Mouse (Mus musculus) erythroid progenitor cell, adult 5-6 weeks (primary cell): ENCODE data around the gene Abhd10. TPM values are rescaled to one million over a fixed set of nuclear protein-coding genes. Genes with fewer than 3 reads are reported as not detected.
A peak's percentile ranks its signal among the peaks of the same experiment; 100 is the strongest.

Experiments
- ATAC-seq: replicated peaks from 2 replicates; pipeline ENCODE4 v1.8.0; 2016; ENCODE audit warnings: moderate number of reproducible peaks, mild to moderate bottlenecking, moderate TSS enrichment, inconsistent platforms; ENCODE audit not compliant: poor library complexity, low FRiP score, severe bottlenecking
- total RNA-seq, 2 experiments: library from RNA; stranded (forward) in 1 of 2; stranded (reverse) in 1 of 2; fragments of 150-400 nt in 1 of 2; fragments of 186-747, 209-891 nt in 1 of 2; gene quantifications; 2 replicates each; pipeline versions ENCODE4 v1.2.3 to v1.2.4; 2015 to 2017; ENCODE audit warnings: low replicate concordance in 2 of 2

Gene Abhd10
- total RNA-seq (2015; ENCODE audit: low replicate concordance) (9.0 and 21.4 TPM in 2 replicates), total RNA-seq (2017; ENCODE audit: low replicate concordance) (18.5 and 20.4 TPM in 2 replicates)

DNA sequence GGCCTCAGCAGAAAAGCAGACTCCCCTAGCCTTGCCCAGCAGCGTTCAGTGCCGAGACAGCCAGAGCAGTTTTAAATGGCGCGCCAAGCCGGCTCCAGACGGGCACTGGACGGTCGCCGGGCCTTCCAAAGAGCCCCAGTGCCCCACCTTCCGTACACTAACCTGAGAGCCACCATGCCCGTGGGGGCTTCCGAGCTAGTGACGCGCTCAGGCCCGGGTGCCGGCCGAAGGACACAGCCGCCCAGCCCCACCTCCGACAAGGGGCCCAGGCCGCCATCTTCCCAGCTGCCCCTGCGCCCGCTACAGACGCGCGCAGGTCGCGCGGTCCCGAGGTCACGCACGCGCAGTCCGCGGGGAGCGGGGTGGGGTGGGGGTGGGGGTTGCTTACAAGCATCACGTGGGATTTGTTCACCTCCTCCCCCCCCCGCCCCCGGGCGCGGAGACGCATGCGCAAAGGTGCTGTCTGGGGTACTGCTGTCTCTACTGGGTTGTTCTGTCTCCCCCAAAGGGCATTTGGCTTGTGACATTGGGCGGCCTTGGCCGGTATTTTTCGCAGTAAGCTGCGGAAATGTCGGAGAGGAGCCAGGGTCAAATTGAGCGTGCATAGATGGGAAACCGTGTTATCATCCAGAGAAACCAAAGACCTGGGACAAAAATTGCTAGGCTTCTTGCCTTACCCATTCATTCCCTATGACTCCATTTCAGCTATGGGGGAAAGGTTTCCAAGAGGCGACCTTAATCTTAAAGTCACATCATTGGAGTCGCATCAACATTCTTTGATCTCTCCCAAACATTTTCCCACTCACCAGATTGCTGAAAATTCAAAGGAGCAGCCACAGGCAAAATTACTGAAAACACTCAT, at the start of gene Abhd10:
Abhd10 (minus strand) TSS at position 341 of the 862 bp plus-strand sequence.
- peak; percentile 92 for ATAC-seq

DNA sequence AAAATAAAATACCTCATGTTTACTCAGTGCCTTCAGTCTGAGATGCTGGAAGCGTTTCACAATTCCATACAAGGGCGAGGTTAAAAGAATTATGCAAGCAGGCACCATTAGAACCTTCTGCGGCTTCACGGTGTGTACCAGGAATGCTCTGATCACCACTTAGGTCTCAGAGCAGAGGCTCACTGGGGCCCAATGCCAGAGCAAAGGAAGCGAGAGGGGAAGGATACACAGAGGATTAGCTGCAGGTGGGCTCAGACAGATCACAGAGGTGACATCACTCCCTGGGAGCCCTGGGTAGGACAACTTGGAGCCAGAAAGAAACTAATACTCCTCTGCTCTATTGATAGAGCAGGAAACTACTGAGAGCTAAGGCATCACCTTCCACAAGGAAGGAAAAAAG, 48.5 kb upstream of the Abhd10 start:
- no peak for ATAC-seq

DNA sequence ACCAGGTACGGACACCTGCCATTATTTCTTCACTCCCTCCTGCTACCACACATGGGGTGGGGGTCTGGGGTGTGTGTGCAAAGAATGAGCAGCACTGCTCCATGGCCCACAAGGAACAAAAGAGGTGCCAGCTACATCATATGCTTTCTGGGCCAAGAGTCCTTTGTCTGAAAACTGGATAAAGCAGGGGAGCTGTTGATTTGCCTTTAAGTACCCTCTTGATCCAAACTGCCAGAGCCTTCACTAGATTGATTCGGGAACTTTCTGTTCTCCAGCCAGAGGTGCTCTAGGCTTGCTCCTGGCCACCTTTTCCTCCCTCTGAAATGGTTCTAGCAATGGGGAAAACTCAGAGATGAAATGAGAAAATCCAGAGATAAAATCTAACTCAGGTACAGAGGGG, 46.6 kb upstream of the Abhd10 start:
- no peak for ATAC-seq

DNA sequence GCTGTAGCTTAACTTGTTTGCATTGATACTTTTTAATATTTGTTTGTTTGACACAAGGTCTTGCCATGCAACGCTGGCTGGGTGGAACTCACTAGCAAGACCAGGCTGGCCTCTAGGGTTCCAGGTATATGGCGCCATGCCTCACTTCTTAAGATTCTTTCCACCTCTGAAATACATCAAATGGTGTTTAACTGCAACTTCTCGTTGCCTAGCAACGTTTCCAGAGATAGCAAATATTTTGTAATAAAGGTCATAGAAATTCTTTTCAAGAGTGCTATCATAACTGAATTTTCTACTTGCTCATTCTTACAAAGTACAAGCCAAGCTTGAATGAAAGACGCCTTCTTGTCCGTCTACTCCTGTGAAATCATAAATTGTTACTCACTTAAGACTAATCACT, 44.9 kb upstream of the Abhd10 start:
- no peak for ATAC-seq

DNA sequence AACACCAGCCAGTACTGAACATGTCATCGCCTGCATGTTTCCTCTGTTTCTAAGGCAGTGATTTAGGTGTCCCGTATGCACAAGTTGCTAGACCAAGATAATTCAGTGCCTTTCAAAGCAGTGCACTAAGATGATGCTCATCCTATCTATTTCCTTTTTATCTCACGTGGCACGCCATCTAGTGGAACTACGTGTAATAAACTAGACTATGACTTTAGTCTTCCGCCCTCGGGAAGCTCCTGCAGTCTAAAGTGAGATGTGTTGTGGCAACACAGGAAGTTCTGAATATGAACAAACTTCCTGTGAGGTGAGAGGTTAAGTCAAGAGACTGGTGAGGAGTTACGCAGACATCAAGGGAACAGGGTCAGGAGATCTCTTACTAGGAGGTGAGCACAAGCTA, 43.9 kb upstream of the Abhd10 start:
- ATAC-seq: no peak

DNA sequence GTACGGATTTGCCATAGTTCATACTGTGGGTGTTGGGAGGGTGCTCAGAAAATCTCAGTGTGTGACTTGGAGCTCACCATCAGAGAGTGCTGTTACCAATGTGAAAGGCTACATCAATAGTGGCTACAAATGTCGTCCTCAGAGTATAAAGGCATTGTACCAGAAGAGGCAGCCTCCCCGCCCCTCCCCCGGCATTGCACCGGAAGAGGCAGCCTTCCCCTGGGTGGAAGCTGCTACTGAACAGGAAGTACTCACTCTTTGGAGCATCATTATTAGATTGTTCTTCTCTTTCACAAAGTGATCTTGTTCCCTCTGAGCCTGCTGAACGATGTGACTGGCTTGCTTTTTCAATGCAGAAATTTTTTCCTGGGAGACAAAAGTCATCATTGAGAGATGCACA, 37.2 kb upstream of the Abhd10 start:
- ATAC-seq: no peak

DNA sequence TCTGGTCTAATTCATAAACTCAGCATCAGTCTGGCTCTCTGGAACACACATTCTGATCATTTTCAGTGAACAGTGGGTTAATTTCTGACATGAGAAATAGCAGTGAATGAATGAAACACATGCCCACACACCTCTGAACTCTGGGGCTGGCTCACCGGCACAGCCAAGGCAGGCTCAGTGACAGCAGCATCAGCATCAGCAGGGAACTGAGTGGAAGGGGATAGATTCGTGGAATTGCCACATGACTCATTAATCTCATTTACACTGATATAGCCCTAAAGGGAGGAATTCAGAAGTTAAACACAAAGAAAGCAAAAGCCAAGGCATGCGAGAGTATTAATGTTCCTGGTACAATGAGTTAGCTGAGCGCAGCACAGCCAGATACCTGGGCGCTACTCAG, 32.1 kb upstream of the Abhd10 start:
- no peak for ATAC-seq

DNA sequence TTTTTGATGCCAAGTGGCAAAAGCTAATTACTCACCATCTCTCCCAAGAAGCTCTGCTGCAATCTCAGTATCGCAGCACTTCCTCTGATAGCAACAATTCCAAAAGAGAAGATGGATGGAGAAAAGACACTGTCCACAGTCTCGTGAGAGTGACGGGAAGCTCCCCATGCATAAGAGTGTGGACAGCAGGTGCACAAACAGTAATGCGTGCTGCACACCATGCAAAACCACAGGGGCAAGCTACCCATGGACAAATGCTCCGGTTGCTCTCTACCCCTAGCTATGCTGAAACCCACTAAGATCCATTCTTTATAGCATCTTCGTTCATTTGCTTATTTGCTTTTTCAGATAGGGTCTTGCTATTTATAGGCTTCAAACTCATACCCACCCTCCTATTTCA, 28.2 kb upstream of the Abhd10 start:
- ATAC-seq: no peak

DNA sequence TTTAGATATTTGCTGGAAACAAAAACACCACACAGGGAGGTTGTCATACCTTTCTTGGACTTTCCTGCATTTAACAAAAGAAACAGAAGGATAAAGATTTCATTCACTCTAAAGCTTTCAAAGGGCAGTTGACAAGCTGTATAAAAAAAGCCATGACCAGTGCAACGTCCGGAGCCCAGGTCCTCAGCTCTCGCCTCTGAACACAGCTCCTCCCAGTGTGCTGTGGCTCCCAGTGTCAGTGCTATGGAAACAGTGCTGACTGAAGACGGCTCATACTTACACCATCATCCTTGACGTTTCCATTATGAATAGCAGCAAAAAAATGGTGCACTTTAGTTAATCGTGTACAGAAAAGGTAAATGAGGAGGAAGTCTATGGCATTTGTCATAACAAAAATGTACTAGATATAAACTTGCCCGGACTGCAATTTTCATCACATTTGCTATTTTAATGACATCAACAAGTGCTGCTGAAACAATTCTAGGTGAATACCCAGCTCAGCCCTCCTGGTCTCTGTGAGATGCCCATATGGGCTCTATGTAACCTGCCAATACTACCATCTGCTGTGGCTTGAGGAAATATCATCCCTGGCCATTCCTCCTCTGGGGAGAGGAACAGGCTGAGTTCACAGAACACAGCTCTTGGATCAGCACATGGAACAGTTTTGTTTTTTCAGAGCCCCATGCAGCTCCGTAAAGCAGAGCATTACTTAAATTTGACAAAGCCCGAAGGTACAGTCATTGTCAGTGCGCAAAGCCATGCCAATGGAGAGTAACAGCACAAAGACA, 25.3 kb upstream of the Abhd10 start:
- ATAC-seq: no peak

DNA sequence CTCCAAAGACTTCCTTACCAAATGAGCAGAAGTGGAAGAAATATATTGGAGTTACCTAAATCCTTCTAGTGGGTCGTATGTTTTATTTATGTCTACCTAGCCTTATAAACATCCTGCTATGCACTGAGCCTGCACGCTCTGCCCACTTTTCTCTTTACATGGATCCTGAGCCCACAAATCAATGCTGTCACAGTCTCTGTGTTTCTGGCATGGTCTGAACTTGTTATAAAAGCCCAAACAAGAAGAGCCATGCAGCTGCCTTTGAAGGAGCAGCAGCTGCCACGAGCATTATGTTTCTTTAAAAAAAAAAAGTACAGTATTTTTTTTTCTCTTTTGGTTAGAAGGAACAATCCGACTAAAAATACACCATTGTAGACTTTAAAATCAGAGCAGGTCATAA, 24.7 kb upstream of the Abhd10 start:
- no peak for ATAC-seq

DNA sequence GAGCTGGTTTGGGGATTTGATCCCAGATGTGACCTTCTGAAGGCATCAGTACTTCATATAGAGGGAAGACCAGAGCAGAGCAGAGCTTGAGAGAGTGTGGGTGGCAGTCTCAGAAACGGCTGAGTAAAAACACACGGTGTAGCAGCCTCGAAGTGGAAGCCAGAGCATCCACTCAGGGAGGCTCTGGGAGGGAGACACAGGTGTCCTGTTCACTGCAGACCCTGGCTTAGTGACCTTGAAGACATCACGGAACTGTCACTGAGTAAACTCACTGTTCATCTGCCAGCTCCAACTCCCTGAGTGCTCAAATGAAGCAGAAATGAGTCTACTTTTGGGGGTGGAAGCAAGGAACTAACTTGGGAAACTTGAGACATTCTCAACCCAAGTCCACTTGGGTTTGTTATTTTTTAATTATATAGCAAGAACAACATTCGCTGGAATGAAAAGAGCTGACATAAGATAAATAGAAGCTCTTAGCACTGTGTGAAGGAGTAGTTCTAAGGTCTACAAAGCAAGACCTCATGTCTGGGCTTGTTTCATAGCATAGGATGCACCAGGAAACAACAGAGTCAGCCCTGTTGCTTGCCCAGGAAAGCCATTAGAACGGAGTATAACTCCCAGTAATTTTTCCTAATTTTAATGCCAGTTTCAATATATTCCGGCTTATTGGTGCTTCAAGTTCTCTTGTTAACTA, 23.2 kb upstream of the Abhd10 start:
- no peak for ATAC-seq

DNA sequence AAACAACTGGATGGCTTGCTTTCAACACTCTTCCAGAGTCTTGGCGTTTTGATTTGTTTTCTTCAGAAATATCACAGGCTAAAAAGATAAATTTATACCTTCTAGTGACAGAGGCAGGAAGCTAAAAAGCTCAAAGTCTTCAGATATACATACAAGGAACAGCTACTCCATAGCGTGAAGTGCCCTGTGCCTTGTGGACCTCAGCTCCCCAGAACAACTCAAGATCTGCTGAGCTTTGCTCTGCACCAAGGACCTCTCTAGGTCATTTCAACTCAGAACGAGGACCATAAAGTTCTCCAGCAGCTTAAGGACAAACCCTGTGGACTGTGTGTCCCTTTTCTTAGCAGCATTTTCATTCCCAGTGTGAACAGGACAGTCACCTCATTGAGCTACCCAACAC, 22.3 kb upstream of the Abhd10 start:
- ATAC-seq: no peak

DNA sequence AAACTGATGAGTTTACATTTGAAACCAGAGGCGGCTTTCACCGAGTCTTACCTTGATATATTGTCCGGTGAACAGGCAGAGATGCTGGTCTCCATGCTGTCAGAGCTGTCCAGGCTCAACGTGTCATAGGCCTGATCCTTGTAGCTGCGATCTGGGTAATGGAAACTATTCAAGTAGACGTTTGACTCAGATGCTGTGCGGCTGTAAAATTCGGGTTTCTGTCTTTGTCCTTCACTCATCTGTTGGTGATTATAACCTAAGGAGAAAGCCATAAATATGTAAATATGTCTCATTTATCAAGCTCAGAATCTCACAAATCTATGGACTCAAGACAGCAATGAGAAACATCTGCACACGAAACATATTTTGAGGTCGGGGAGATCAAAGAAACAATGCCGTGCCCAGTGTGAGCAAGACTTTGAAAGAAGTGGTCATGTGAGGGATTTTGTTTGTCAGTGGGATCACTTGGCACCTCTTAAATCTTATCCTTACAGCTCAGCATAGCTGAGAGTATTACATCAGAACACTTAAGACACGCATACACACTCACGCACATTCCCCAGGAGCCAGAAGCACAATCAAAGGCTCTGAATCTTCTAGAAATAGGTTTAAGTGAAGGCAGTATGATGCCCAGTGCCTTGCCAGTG, 20.2 kb upstream of the Abhd10 start:
- ATAC-seq: no peak

DNA sequence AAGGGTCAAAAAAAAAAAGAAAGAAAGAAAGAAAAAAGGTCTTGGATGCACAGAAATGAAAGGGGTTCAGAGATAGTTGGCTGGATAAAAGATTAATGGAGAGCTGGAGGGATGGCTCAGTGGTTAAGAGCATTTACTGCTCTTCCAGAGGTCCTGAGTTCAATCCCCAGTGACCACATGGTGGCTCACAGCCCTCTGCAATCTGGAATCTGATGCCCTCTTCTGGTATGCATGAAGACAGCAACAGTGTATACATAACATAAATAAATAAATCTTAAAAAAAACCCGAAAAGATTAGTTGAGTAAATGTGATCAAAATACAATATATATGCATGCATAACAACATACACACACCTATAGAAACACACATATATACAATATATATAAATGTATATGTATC, 18.7 kb upstream of the Abhd10 start:
- no peak for ATAC-seq

DNA sequence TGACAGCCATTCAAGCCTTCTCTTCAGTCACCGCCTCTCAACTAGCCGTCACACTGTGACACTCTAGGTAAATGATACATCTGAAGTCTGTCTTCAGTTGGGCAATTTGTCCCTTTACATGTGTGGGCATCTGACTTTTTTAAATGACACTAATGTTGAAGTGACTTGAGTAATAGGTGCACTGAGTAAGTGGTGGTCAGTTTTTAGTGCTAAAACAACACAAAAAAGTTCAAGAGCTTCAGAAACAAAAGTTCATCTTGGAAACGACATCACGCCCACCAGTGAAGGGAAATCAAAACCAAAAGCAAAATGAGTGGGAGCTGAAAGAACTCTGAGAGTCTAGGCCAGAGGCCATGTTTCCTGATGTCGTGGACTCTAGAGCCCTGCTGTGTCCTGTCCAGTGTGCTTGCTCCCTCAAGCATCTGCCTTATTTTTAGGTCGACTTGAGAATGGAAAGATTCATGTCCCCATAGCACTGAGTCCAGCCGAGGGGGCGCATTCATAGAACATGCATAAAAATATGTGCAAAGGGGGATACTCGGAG, 16.0 kb upstream of the Abhd10 start:
- ATAC-seq: no peak

DNA sequence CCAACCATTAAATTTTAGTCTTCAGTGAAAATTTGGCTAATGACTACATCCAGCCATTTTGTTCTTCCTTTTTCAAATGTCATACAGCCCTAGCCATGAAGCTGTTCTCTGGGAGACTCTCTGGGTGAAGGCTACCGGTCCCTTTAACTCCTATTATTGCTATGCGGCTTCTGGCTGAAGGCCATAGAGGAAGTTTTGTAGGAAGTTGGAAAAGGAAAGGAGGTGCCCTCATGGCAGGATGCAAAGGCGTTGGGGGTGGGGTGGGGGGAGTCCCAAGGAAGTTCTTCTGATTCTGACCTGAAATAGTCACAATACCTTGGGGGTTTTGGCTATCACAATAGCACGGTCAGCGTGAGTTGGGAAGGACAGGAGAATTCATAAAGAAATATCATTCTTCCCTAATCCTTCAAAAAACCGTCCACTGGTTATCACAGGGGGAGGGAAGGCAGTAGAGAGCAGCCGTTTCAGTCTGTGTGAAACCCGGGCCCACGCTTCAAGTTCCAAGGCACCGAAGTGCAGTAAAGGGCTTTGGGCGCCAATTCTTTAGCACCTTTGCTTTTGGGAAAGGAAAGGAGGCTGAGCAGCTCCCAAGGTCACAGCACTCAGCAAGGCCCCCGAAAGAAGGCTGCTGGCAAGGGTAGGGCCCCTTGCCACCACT, 14.8 kb upstream of the Abhd10 start:
- no peak for ATAC-seq

DNA sequence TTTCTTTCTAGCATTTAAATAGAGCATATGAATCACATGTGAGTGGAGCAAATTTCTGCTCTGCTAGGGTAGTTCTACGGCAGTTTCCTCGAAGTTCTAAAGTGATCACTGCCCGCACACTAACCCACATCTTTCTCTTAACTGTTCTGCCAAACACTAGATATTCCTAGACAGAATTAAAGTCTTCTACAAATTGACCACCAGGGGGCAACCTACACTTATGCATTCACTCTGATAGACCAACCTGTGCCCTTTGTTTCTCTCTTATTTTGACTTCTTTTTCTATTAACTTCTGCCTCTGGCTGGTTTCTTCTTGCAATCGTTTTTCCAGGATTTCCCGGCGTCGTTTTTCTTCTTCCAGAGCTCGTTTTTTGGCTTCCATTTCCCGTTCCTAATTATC, 14.1 kb upstream of the Abhd10 start:
- no peak; the same call in 1 of the 2 replicates for ATAC-seq

DNA sequence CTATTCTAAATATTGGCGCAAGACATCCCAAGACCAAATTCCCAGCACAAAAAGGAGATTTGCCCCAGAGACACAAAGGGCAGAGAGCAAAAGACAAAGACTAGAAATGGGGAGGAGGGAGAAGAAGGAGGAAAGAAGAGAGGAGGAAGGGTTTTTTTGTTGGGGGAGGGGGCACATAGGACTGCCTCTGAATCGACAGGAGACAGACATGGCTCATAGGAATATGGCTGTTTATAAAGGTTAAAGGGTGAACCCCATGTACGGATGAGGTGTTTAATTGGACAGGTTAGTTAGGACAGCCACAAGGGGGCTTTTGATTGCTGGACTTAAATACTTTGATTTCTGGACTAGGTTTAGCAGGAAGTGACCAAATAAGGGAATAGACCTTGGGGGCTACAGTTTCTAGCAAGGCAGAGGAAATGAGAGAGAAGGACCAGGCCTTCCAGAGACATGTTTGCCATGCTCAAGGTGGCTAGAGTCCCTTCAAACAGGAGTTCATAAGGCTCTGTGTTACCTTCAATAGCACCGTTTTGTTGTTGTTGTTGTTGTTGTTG, 913 bp upstream of the Abhd10 start:
- ATAC-seq: no peak

DNA sequence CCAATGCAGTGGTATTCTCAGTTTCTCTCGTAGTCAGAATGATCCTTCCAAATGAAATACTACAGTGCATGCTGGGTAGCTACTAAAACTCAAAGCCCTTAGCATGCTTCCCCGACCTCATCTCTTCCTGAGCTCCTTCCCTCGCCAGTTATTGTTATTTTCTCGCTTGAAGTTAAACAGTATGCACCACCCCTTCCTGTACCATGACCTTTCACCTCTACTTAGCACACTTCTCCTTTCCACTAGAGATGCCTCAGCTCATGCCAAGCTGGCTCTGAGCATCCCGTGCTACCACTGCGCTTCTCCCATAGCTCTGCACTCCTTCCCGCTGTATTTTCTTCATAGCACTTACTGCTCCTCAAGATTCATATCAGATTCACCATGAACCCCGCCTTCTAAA, 4.9 kb downstream of the Abhd10 start:
- no peak for ATAC-seq
